Comparison of ENCODE assay signal across 15 mouse cellular contexts in the genomic region with DNA sequence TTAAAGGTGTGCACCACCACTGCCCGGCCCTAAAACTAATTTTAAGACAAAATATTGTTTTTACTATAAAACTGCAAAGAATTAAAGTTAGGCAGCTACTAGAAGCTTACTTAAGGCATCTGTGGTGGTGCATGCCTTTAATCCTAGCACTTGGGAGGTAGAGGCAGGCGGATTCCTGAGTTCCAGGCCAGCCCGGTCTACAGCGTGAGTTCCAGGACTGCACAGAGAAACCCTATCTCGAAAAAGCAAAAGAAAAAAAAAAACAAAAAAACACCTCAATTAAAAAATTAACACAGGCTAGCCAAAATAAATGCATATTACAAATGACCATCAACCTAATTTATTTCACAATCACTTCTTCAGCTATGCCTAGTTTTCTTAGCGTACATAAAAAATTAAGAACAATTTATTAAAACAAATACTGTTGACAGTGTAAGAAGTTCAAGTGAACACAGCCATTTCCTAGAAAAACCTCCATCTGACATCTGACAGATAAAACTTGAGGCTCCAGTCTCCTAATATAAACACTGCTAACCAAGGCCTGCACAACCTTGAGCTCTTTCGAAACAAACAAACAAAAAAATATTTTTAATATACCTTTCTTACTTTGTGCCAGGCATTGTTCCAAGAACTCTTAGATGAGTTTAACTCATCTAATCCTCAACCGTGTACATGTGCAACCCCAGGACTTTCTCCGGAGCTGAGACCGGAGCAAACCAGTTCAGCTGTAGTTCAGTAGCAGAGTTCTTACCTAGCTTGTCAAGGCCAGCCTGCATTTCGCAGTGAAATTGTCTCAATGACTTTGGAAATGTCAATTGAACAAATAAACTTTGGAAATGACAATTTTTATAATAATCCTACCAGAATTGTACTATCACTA. TPM values are rescaled to one million over a fixed set of nuclear protein-coding genes. Genes with fewer than 3 reads are reported as not detected.
A peak's percentile ranks its signal among the peaks of the same experiment; 100 is the strongest.
DNase-seq lines count a peak whose midpoint lies in the region; ATAC-seq and TF ChIP-seq lines count a peak whose summit lies in the region.
"Had no signal": no experiment of that assay in that cellular context is flagged by ENCODE, and none has a peak within 500 bp of the region (broad histone marks: within the 10 kb centered on the region; RNA-seq: fewer than 3 reads in every experiment).

No protein-coding gene starts in this region.

- H3K4me1 ChIP-seq in MEL (ENCODE audit: control insufficient read depth in 1 of 2, insufficient read depth in 2 of 2, low read length in 2 of 2), result peaks cover 6 to 13% of the 10 kb centered on the region in 2 experiments
- no peaks in the 10 kb centered on the region for H3K4me1 ChIP-seq in kidney, postnatal 0 days (replicated peaks; ENCODE audit: insufficient read depth, low read length)
- peaks cover 58% of the 10 kb centered on the region for H3K4me1 ChIP-seq in liver, embryonic 15.5 days (replicated peaks)
- H3K4me1 ChIP-seq in forebrain, embryonic 15.5 days, result peaks cover 9% of the 10 kb centered on the region; the same call in 1 of the 2 replicates
- H3K4me1 ChIP-seq: embryonic facial prominence, embryonic 13.5 days; limb, embryonic 15.5 days had no signal

- WGBS in kidney, postnatal 0 days, result 71% methylated on average over 11 of the region's 11 CpGs
- 30% methylated on average over 11 of the region's 11 CpGs for WGBS in liver, embryonic 15.5 days (ENCODE audit: insufficient replicate concordance)
- 92% methylated on average over 11 of the region's 11 CpGs for WGBS in forebrain, embryonic 15.5 days

- no peak for TF ChIP-seq POLR2A in MEL (IDR thresholded peaks at IDR 0.05; ENCODE audit: control insufficient read depth in 1 of 2, insufficient read depth in 1 of 2, low read depth in 1 of 2, low read length in 2 of 2, poor library complexity in 1 of 2)

- H3K36me3 ChIP-seq in MEL (ENCODE audit: control insufficient read depth in 1 of 2, insufficient read depth in 2 of 2, low read length in 2 of 2), result peaks cover 0 to 16% of the 10 kb centered on the region in 2 experiments; a peak in 2 of 4 replicates
- no peaks in the 10 kb centered on the region for H3K36me3 ChIP-seq in kidney, postnatal 0 days (ENCODE audit: insufficient read depth, low read length)
- H3K36me3 ChIP-seq in liver, embryonic 15.5 days (replicated peaks), result peaks cover 16% of the 10 kb centered on the region; the same call in 1 of the 2 replicates
- H3K36me3 ChIP-seq in forebrain, embryonic 15.5 days, result peaks cover 7% of the 10 kb centered on the region
- H3K36me3 ChIP-seq: embryonic facial prominence, embryonic 13.5 days; hindbrain, embryonic 15.5 days; limb, embryonic 15.5 days had no signal

- DNase-seq in MEL (ENCODE audit: low read depth, low spot score), result peak; percentile 55
- peak; percentile 55 for DNase-seq in c-Kit-negative CD71-positive TER-119-positive erythroid progenitor cells, embryonic 14.5 days (ENCODE audit: low read depth, low spot score)
- no peak for DNase-seq in kidney, postnatal 0 days (ENCODE audit: low spot score)
- DNase-seq in cerebellum, postnatal 4 days (ENCODE audit: low spot score in 2 of 2), result no peak
- DNase-seq in embryo, embryonic 10.5 days (ENCODE audit: low spot score), result no peak
- DNase-seq: cerebellum, adult 9-11 months; forebrain, postnatal 0 days; gastrocnemius, postnatal 25 days; lung, postnatal 4 days; right cerebral cortex, postnatal 14 days had no signal

- no peak overlapping the region for H3K4me2 ChIP-seq in kidney, postnatal 0 days (ENCODE audit: low read length)
- peak overlapping the region; percentile 54 for H3K4me2 ChIP-seq in liver, embryonic 15.5 days
- no peak overlapping the region for H3K4me2 ChIP-seq in forebrain, embryonic 15.5 days (replicated peaks)
- H3K4me2 ChIP-seq: embryonic facial prominence, embryonic 13.5 days; hindbrain, embryonic 15.5 days; limb, embryonic 15.5 days had no signal

- TF ChIP-seq RAD21 in MEL (IDR thresholded peaks at IDR 0.05; ENCODE audit: low read depth, low read length), result no peak

- H3K79me2 ChIP-seq in MEL (ENCODE audit: control insufficient read depth, insufficient read depth, low read length, poor library complexity), result peaks cover 3% of the 10 kb centered on the region

- TF ChIP-seq CTCF in MEL (IDR thresholded peaks at IDR 0.05 in 2 of 3, conservative IDR thresholded peaks at IDR 0.05 in 1 of 3; ENCODE audit: control insufficient read depth in 1 of 3, insufficient read depth in 1 of 3, low read depth in 2 of 3, low read length in 3 of 3, poor library complexity in 1 of 3, severe bottlenecking in 1 of 3), result no peak
- no peak for TF ChIP-seq CTCF in kidney, postnatal 0 days (IDR thresholded peaks at IDR 0.05; ENCODE audit: low read depth)

- peak overlapping the region; percentile 10; the same call in 1 of the 2 replicates for H3K27ac ChIP-seq in MEL (ENCODE audit: control insufficient read depth, low read depth, low read length)
- peak overlapping the region; percentile 19; the same call in 1 of the 2 replicates for H3K27ac ChIP-seq in kidney, postnatal 0 days
- H3K27ac ChIP-seq in liver, embryonic 15.5 days (replicated peaks), result peak overlapping the region; percentile 85
- no peak overlapping the region for H3K27ac ChIP-seq in forebrain, embryonic 15.5 days (replicated peaks)
- H3K27ac ChIP-seq: embryonic facial prominence, embryonic 13.5 days; hindbrain, embryonic 15.5 days; limb, embryonic 15.5 days had no signal

- no peaks in the 10 kb centered on the region for H3K9me3 ChIP-seq in MEL (replicated peaks; ENCODE audit: insufficient read depth, low read length)
- H3K9me3 ChIP-seq in kidney, postnatal 0 days (replicated peaks; ENCODE audit: low read length), result no peaks in the 10 kb centered on the region
- no peaks in the 10 kb centered on the region for H3K9me3 ChIP-seq in liver, embryonic 15.5 days (replicated peaks)
- H3K9me3 ChIP-seq in forebrain, embryonic 15.5 days, result no peaks in the 10 kb centered on the region
- H3K9me3 ChIP-seq: embryonic facial prominence, embryonic 13.5 days; hindbrain, embryonic 15.5 days; limb, embryonic 15.5 days had no signal

- no peaks in the 10 kb centered on the region for H3K27me3 ChIP-seq in MEL (ENCODE audit: control insufficient read depth in 1 of 2, insufficient read depth in 2 of 2, low read length in 2 of 2)
- H3K27me3 ChIP-seq in kidney, postnatal 0 days (ENCODE audit: insufficient read depth, low read length), result no peaks in the 10 kb centered on the region
- no peaks in the 10 kb centered on the region for H3K27me3 ChIP-seq in liver, embryonic 15.5 days
- no peaks in the 10 kb centered on the region for H3K27me3 ChIP-seq in forebrain, embryonic 15.5 days
- H3K27me3 ChIP-seq: embryonic facial prominence, embryonic 13.5 days; hindbrain, embryonic 15.5 days; limb, embryonic 15.5 days had no signal

- H3K9ac ChIP-seq in MEL (ENCODE audit: control insufficient read depth, low read depth, low read length, poor library complexity, severe bottlenecking), result no peak overlapping the region
- H3K9ac ChIP-seq in kidney, postnatal 0 days (ENCODE audit: low read depth, low read length), result no peak overlapping the region
- peak overlapping the region; percentile 18; the same call in 1 of the 2 replicates for H3K9ac ChIP-seq in liver, embryonic 15.5 days
- H3K9ac ChIP-seq in forebrain, embryonic 15.5 days (replicated peaks), result no peak overlapping the region
- H3K9ac ChIP-seq: embryonic facial prominence, embryonic 13.5 days; forebrain, postnatal 0 days; hindbrain, embryonic 15.5 days; limb, embryonic 15.5 days had no signal

- TF ChIP-seq EP300 in MEL (IDR thresholded peaks at IDR 0.05; ENCODE audit: low read depth in 1 of 2, low read length in 2 of 2), result peak; percentile 34 to 48; a peak in 3 of 4 replicates

- no peak for ATAC-seq in kidney, postnatal 0 days (replicated peaks; ENCODE audit: low FRiP score, low read depth)
- peak; percentile 84 for ATAC-seq in liver, embryonic 15.5 days (ENCODE audit: insufficient read depth)
- ATAC-seq in forebrain, embryonic 15.5 days (replicated peaks), result no peak
- ATAC-seq: forebrain, postnatal 0 days had no signal

- no peak overlapping the region for H3K4me3 ChIP-seq in MEL (ENCODE audit: control insufficient read depth in 1 of 2, insufficient read depth in 1 of 2, low read depth in 2 of 2, low read length in 2 of 2)
- H3K4me3 ChIP-seq in kidney, postnatal 0 days (replicated peaks; ENCODE audit: low read depth, low read length), result no peak overlapping the region
- 0 out of 2 replicates have a peak overlapping the region, but pooled peaks have one; percentile 7 for H3K4me3 ChIP-seq in liver, embryonic 15.5 days (replicated peaks)
- H3K4me3 ChIP-seq in forebrain, embryonic 15.5 days, result no peak overlapping the region
- H3K4me3 ChIP-seq: embryonic facial prominence, embryonic 13.5 days; hindbrain, embryonic 15.5 days; limb, embryonic 15.5 days had no signal

TF ChIP-seq in MEL, 35 proteins besides CTCF, POLR2A, EP300 and RAD21 (continues in another document):
- TF ChIP-seq SIN3A (IDR thresholded peaks at IDR 0.05; ENCODE audit: low read length), result peak; percentile 65
- TF ChIP-seq JUND (IDR thresholded peaks at IDR 0.05; ENCODE audit: low read depth, low read length), result 0 out of 2 replicates have a peak, but pooled peaks have one; percentile 19
- no peak for TF ChIP-seq MAX (IDR thresholded peaks at IDR 0.05; ENCODE audit: low read length)
- TF ChIP-seq ZNF384 (IDR thresholded peaks at IDR 0.05; ENCODE audit: low read depth, low read length), result peak; percentile 38; the same call in 1 of the 2 replicates
- TF ChIP-seq ZC3H11A (IDR thresholded peaks at IDR 0.05; ENCODE audit: low read depth, low read length), result no peak
- TF ChIP-seq UBTF (IDR thresholded peaks at IDR 0.05; ENCODE audit: borderline replicate concordance, insufficient read depth, low read depth, low read length), result no peak
- no peak for TF ChIP-seq ELF1 (IDR thresholded peaks at IDR 0.05; ENCODE audit: low read depth, low read length)
- TF ChIP-seq CHD2 (IDR thresholded peaks at IDR 0.05; ENCODE audit: low read length), result no peak
- no peak for TF ChIP-seq MAFK (IDR thresholded peaks at IDR 0.05; ENCODE audit: borderline replicate concordance, low read depth, low read length)
- TF ChIP-seq TCF12 (IDR thresholded peaks at IDR 0.05; ENCODE audit: low read depth, low read length), result no peak; the same call in 1 of the 2 replicates
- TF ChIP-seq MYC (IDR thresholded peaks at IDR 0.05; ENCODE audit: low read depth, low read length), result no peak
- no peak for TF ChIP-seq NELFE (IDR thresholded peaks at IDR 0.05; ENCODE audit: low read depth, low read length)
- no peak for TF ChIP-seq POLR2AphosphoS2 (IDR thresholded peaks at IDR 0.05; ENCODE audit: low read length)
- TF ChIP-seq MXI1 (IDR thresholded peaks at IDR 0.05; ENCODE audit: low read depth, low read length), result peak; percentile 42; the same call in 1 of the 2 replicates

RNA-seq across cellular contexts. Expression of a gene that starts 9.3 kb away (rescaled TPM):
- total RNA-seq in MEL (2012; rRNA removed), result 6.2 and 7.7 TPM in 2 replicates
- polyA plus RNA-seq in MEL (2012; ENCODE audit: insufficient read depth in 1 of 2, insufficient read length in 2 of 2, low read depth in 1 of 2, low replicate concordance in 2 of 2, missing spikeins in 1 of 2), result 10 to 100 TPM; 12.2 to 67.8 TPM
- polyA plus RNA-seq in kidney, postnatal 0 days (2015; fragmentation: Nextera tagmentation; extraction: Ambion mirVana), result 6.0 and 6.3 TPM in 2 replicates
- polyA plus RNA-seq in liver, embryonic 15.5 days (2015; fragmentation: Nextera tagmentation; extraction: Ambion mirVana), result 3.8 and 4.4 TPM in 2 replicates
- 71.2 TPM in 2 replicates for polyA plus RNA-seq in forebrain, embryonic 15.5 days (2015; fragmentation: Nextera tagmentation; extraction: Ambion mirVana)

Comparison
In these comparisons a context has a peak if more than half of its experiments do, and no peak if none do; other contexts are left out.
1. DNase-seq: peak in MEL (single experiment) and c-Kit-negative CD71-positive TER-119-positive erythroid progenitor cells, embryonic 14.5 days (single experiment); none in kidney, postnatal 0 days (single experiment), cerebellum, postnatal 4 days (0 of 2) and embryo, embryonic 10.5 days (single experiment).